Mouse (Mus musculus): ENCODE data around the gene Tmem131l. TPM values are rescaled to one million over a fixed set of nuclear protein-coding genes. Genes with fewer than 3 reads are reported as not detected.

The Tmem131l gene
- polyA plus RNA-seq, 1 experiment from 2014 or later = 23.5 TPM

DNA sequence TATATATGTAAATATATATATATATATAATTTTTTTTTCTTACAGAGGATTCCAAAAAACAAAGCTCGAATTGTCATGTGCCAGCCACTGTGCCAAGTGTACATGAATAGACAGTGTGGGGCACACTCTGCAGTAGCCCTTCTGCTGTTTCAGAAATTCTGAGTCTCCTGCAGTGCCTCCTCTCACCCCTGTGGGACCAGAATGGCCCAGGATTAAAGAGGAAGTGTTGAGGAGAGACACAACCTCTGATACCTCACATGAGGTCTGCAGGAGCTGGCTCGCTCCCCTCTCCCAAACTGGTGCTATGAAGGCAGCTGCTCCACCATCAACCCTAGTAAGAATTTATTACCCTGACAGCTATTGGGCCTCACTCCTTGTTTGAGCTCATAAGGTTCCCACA lies 190.6 kb downstream of the Tmem131l start:
- H3K4me2 ChIP-seq = no peak overlapping the region
- no peak for ATAC-seq (replicated peaks; ENCODE audit: insufficient number of reproducible peaks, insufficient read depth, low FRiP score, low read depth)
- H3K27ac ChIP-seq = no peak overlapping the region
- no peak overlapping the region for H3K4me3 ChIP-seq
- 73% methylated on average over 2 of the region's 2 CpGs for WGBS
- no peaks in the 10 kb centered on the region for H3K27me3 ChIP-seq
- no peaks in the 10 kb centered on the region for H3K4me1 ChIP-seq (replicated peaks)
- no peaks in the 10 kb centered on the region for H3K9me3 ChIP-seq (replicated peaks)
- H3K9ac ChIP-seq = no peak overlapping the region
- H3K36me3 ChIP-seq = no peaks in the 10 kb centered on the region

Other genes with a start within 250 kb of the Tmem131l start
- gene Tlr2, start 198.4 kb downstream of the Tmem131l start, polyA plus RNA-seq (2015; fragmentation: Nextera tagmentation; extraction: Ambion mirVana) = 2.3 and 3.4 TPM in 2 replicates
- 10.2 and 11.5 TPM in 2 replicates for gene Mnd1, start 115.6 kb upstream of the Tmem131l start, polyA plus RNA-seq (2015; fragmentation: Nextera tagmentation; extraction: Ambion mirVana)
- gene Gm6525, start 133.9 kb upstream of the Tmem131l start, polyA plus RNA-seq (2015; fragmentation: Nextera tagmentation; extraction: Ambion mirVana) = 0.46 and 0.60 TPM in 2 replicates

Data from heart, embryonic 15.5 days (tissue).